Mouse (Mus musculus) midbrain, embryonic 16.5 days (tissue): ENCODE results near the gene Foxo3. TPM values are rescaled to one million over a fixed set of nuclear protein-coding genes. Genes with fewer than 3 reads are reported as not detected.

Experiments
- ATAC-seq: fragments of 200-750 bp; cut with Nextera tagmentation; 2 replicates; pipeline ENCODE4 v1.8.0; 2017; ENCODE audit warnings: moderate TSS enrichment
- H3K27ac ChIP-seq: fragments of 300-500 bp; sonication (generic); 2 replicates; pipeline ENCODE4 v1.5.1; 2014; ENCODE audit warnings: mild to moderate bottlenecking, low read length, mixed read lengths
- H3K27me3 ChIP-seq: fragments of 300-500 bp; sonication (generic); 2 replicates; pipeline ENCODE4 v1.6.1; 2014; ENCODE audit warnings: low read depth, low read length, mixed read lengths; ENCODE audit not compliant: control insufficient read depth, insufficient read depth
- H3K36me3 ChIP-seq: fragments of 300-500 bp; sonication (generic); 2 replicates; pipeline ENCODE4 v1.6.1; 2014; ENCODE audit warnings: mild to moderate bottlenecking, low read length, moderate library complexity, mixed read lengths; ENCODE audit not compliant: control insufficient read depth, insufficient read depth
- H3K4me1 ChIP-seq: fragments of 300-500 bp; sonication (generic); 2 replicates; pipeline ENCODE4 v1.6.1; 2014; ENCODE audit warnings: mild to moderate bottlenecking, low read length, mixed read lengths; ENCODE audit not compliant: control insufficient read depth, insufficient read depth
- H3K4me2 ChIP-seq: fragments of 300-500 bp; sonication (generic); 2 replicates; pipeline ENCODE4 v1.6.1; 2014; ENCODE audit warnings: mild to moderate bottlenecking, low read length, mixed read lengths
- H3K4me3 ChIP-seq: fragments of 300-500 bp; sonication (generic); 2 replicates; pipeline ENCODE4 v1.5.1; 2014; ENCODE audit warnings: low read depth, mild to moderate bottlenecking, low read length, moderate library complexity, mixed read lengths
- H3K9ac ChIP-seq: fragments of 300-500 bp; sonication (generic); 2 replicates; pipeline ENCODE4 v1.6.1; 2014; ENCODE audit warnings: low read depth, low read length, mixed read lengths
- H3K9me3 ChIP-seq: fragments of 300-500 bp; sonication (generic); replicated peaks from 2 replicates; pipeline ENCODE4 v1.6.1; 2014; ENCODE audit warnings: mild to moderate bottlenecking, low read length, mixed read lengths; ENCODE audit not compliant: control insufficient read depth, poor library complexity, severe bottlenecking
- WGBS: fragments of 180-500 bp; shearing (Covaris S2); extraction: QIAGEN DNeasy Blood & Tissue Kit; methylation state at CpG from one replicate; pipeline ENCODE4 v1.1.7; 2014; 5-methylcytosine and 5-hydroxymethylcytosine counted together
- polyA plus RNA-seq: library from polyadenylated mRNA; unstranded; fragments of >200 nt; fragmentation: Nextera tagmentation; extraction: Ambion mirVana; gene quantifications from 2 replicates; pipeline ENCODE4 v1.2.1, GENCODE M21; 2015

Gene Foxo3
- polyA plus RNA-seq, 1 experiment from 2014 or later: 3.8 TPM

- 70% methylated on average over 7 of the region's 7 CpGs for WGBS
- no peak overlapping the region for H3K9ac ChIP-seq
These were observed 23.4 kb upstream of the Foxo3 start for GRCm38 (mm10) chr10:42299967-42300366.

GRCm38 (mm10) chr10:42299426-42299825, 22.9 kb upstream of the Foxo3 start:
- ATAC-seq: no peak

More at GRCm38 (mm10) chr10:42299967-42300366, 23.4 kb upstream of the Foxo3 start:
- H3K9me3 ChIP-seq: no peaks in the 10 kb centered on the region
- H3K4me2 ChIP-seq: no peak overlapping the region
- no peak overlapping the region for H3K4me3 ChIP-seq
- H3K4me1 ChIP-seq: no peaks in the 10 kb centered on the region
- H3K27ac ChIP-seq: no peak overlapping the region
- H3K36me3 ChIP-seq: no peaks in the 10 kb centered on the region
- no peaks in the 10 kb centered on the region for H3K27me3 ChIP-seq
- ATAC-seq: no peak

GRCm38 (mm10) chr10:42297954-42298353, 21.4 kb upstream of the Foxo3 start:
- Histone ChIP-seq H3K27me3 (no peaks in the 10 kb centered on the region), H3K4me1 (no peaks in the 10 kb centered on the region), H3K4me2 (no peak overlapping the region), H3K9me3 (no peaks in the 10 kb centered on the region), H3K36me3 (no peaks in the 10 kb centered on the region), H3K27ac (no peak overlapping the region), H3K9ac (no peak overlapping the region), H3K4me3 (no peak overlapping the region)
- ATAC-seq: no peak
- 91% methylated on average over 1 of the region's 1 CpGs for WGBS

More at GRCm38 (mm10) chr10:42299426-42299825, 22.9 kb upstream of the Foxo3 start:
- no peaks in the 10 kb centered on the region for H3K9me3 ChIP-seq
- H3K27me3 ChIP-seq: no peaks in the 10 kb centered on the region
- H3K4me1 ChIP-seq: no peaks in the 10 kb centered on the region
- WGBS: 84% methylated on average over 6 of the region's 6 CpGs
- H3K27ac ChIP-seq: no peak overlapping the region
- H3K4me3 ChIP-seq: no peak overlapping the region
- no peak overlapping the region for H3K4me2 ChIP-seq
- no peaks in the 10 kb centered on the region for H3K36me3 ChIP-seq
- no peak overlapping the region for H3K9ac ChIP-seq

- Histone ChIP-seq H3K27ac (no peak overlapping the region), H3K4me1 (no peaks in the 10 kb centered on the region), H3K9me3 (no peaks in the 10 kb centered on the region), H3K9ac (no peak overlapping the region), H3K36me3 (no peaks in the 10 kb centered on the region), H3K27me3 (no peaks in the 10 kb centered on the region), H3K4me3 (no peak overlapping the region), H3K4me2 (no peak overlapping the region)
- WGBS: 79% methylated on average over 2 of the region's 2 CpGs
- ATAC-seq: no peak
These were observed 20.6 kb upstream of the Foxo3 start for GRCm38 (mm10) chr10:42297109-42297508.

GRCm38 (mm10) chr10:42296559-42296958, 20.0 kb upstream of the Foxo3 start:
- 60% methylated on average over 4 of the region's 4 CpGs for WGBS
- no peak overlapping the region for H3K4me3 ChIP-seq
- H3K4me1 ChIP-seq: no peaks in the 10 kb centered on the region
- no peak overlapping the region for H3K9ac ChIP-seq
- no peak for ATAC-seq
- H3K4me2 ChIP-seq: no peak overlapping the region
- H3K27ac ChIP-seq: no peak overlapping the region
- H3K36me3 ChIP-seq: no peaks in the 10 kb centered on the region
- H3K9me3 ChIP-seq: no peaks in the 10 kb centered on the region
- H3K27me3 ChIP-seq: no peaks in the 10 kb centered on the region

- WGBS: 0% methylated on average over 1 of the region's 1 CpGs
- Histone ChIP-seq H3K9me3 (no peaks in the 10 kb centered on the region), H3K27me3 (no peaks in the 10 kb centered on the region), H3K9ac (no peak overlapping the region), H3K27ac (no peak overlapping the region), H3K4me2 (no peak overlapping the region), H3K36me3 (no peaks in the 10 kb centered on the region), H3K4me1 (no peaks in the 10 kb centered on the region), H3K4me3 (no peak overlapping the region)
- peak; percentile 78 for ATAC-seq
These were observed 18.5 kb upstream of the Foxo3 start for GRCm38 (mm10) chr10:42295028-42295427.

GRCm38 (mm10) chr10:42294392-42294791, 17.8 kb upstream of the Foxo3 start:
- H3K9me3 ChIP-seq: no peaks in the 10 kb centered on the region
- no peak overlapping the region for H3K4me2 ChIP-seq
- no peaks in the 10 kb centered on the region for H3K36me3 ChIP-seq
- no peak overlapping the region for H3K9ac ChIP-seq
- no peaks in the 10 kb centered on the region for H3K4me1 ChIP-seq
- no peaks in the 10 kb centered on the region for H3K27me3 ChIP-seq
- WGBS: 76% methylated on average over 2 of the region's 2 CpGs
- H3K27ac ChIP-seq: no peak overlapping the region
- no peak overlapping the region for H3K4me3 ChIP-seq
- no peak for ATAC-seq

GRCm38 (mm10) chr10:42293877-42294276, 17.3 kb upstream of the Foxo3 start:
- Histone ChIP-seq H3K9me3 (no peaks in the 10 kb centered on the region), H3K4me2 (no peak overlapping the region), H3K4me3 (no peak overlapping the region), H3K9ac (no peak overlapping the region), H3K36me3 (no peaks in the 10 kb centered on the region), H3K4me1 (no peaks in the 10 kb centered on the region), H3K27me3 (no peaks in the 10 kb centered on the region), H3K27ac (no peak overlapping the region)
- no peak for ATAC-seq
- 64% methylated on average over 4 of the region's 4 CpGs for WGBS

GRCm38 (mm10) chr10:42291360-42291759, 14.8 kb upstream of the Foxo3 start:
- H3K36me3 ChIP-seq: no peaks in the 10 kb centered on the region
- no peak overlapping the region for H3K27ac ChIP-seq
- no peaks in the 10 kb centered on the region for H3K4me1 ChIP-seq
- no peaks in the 10 kb centered on the region for H3K9me3 ChIP-seq
- 64% methylated on average over 5 of the region's 5 CpGs for WGBS
- no peaks in the 10 kb centered on the region for H3K27me3 ChIP-seq
- no peak overlapping the region for H3K4me3 ChIP-seq
- no peak overlapping the region for H3K4me2 ChIP-seq
- H3K9ac ChIP-seq: no peak overlapping the region
- ATAC-seq: no peak
